Mouse (Mus musculus) kidney, adult 9 months (tissue): Measurements from ENCODE around the gene Il4ra.

Source experiments
- DNase-seq: peaks from one replicate; pipeline ENCODE4 v3.0.0; 2022

Il4ra gene

DNA sequence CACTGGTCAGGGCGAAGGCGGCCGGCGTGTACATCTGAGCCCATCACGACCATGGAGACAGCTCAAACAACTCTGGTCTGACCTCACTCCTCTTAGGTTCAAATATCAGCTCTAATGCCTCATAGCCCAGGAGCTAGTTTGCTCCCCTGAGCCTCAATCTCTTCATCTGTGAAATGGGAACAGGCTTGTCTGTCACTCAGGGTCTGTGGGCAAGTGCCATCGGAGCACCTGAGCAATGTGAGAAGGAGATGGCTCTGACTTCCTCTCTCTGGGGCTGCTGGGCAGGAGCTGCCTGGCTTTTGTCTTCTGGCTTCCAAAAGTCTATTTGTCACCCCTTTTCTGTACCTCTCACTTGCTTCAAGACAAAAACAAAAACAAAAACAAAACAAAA lies 49.4 kb downstream of the Il4ra start:
- no peak for DNase-seq

DNA sequence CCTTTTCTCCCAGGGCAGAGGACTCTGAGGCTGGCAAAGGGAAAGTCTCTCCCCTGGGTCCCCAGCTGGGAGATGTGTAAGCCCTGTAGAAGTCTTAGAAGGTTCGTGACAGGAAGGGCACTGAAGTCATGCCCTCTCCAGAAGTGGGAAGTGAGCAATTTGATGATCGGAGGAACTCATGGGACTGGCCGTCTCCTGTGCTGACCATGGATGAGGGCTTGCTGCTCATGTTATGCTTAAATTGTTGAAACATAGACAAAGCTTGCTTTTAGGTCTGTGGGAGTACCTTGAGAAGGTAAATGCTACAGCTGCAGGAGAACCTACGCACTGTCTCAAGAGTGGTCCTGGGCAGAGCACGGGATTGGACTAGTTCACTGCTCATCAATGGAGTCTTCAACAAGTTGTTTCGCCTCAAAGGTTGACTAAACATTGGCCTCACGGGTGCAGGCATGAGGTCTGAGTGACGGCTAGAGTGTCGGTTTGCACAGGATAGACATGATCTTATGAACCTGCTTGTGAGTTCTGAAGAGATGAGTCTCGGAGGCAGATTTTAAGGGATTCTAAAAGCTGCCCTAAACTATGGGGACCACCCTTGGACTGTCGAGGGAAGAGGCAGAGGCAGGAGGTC lies 50.0 kb downstream of the Il4ra start:
- no peak for DNase-seq

GRCm38 (mm10) chr7:125603185-125603631 lies 51.3 kb downstream of the Il4ra start, which contains the start of gene Il21r:
Il21r (plus strand) TSS chr7:125603429.
- no peak for DNase-seq

- no peak for DNase-seq
These were observed 52.7 kb downstream of the Il4ra start for GRCm38 (mm10) chr7:125604362-125605319.

GRCm38 (mm10) chr7:125605725-125606139 lies 53.8 kb downstream of the Il4ra start:
- DNase-seq, result no peak

DNA sequence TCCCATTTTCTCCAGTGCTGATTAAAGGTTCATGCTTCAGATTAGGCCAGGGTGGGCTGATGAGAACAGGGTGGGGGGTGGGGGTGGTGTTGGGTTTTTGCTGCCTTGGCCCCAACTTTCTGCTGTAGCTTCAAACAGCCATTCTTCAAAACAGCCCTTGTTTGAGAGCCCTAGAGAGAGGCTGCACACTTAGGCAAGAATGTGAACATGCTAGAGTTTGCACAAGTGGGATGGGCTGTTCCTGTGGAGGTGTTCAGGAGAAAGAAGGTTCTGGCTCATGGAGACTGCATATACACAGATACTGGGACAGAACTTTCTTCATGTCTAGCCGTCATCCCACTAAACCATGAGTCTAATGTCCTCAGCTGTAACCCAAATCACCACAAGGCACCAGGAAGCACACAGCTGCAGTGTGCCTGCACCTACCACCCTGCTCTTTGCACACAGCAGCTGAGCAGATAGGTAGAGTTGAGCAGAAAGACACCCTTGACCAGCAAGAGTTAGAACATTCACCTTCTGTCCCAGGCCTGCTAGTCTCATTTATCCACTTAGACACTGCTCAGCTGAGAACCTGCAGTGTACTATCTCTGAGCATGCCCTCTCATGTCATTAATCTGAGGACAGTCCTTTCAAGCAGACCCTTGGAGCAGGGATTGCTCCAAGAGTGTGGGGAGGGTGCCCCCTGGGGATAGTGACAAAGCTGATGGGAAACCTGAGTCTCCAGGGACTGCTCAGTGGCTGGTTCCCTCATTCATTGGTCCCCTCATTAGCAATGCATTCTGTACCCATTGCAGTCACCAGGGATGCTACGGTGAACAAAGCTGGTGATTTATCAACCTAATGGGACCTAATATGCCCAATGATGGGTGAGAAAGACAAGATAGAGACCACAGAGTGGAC lies 54.6 kb downstream of the Il4ra start:
- DNase-seq, result no peak

GRCm38 (mm10) chr7:125607384-125608182 lies 55.7 kb downstream of the Il4ra start:
- DNase-seq, result no peak

- DNase-seq, result no peak
These were observed 56.3 kb downstream of the Il4ra start for GRCm38 (mm10) chr7:125608183-125608688.

DNA sequence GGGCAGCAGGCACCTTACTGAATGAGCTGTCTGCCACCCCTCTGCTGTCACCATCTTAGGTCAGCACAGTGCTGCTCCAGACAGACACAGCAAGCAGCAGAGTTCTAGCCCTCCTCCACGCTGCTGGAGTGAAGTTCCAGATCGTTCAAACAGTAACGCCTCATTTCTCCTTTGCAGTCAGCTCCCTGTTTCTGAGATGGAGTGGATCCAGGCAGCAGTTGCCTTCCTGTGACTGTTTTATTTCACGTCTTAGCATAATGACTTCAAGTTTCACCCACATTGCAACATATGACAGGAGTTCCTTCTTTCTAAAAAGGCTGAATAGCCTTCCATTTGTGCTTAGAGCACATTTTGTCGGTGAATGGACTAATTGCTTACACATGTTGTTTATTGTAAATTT lies 61.7 kb downstream of the Il4ra start:
- no peak for DNase-seq

GRCm38 (mm10) chr7:125615453-125615852 lies 63.5 kb downstream of the Il4ra start:
- DNase-seq, result no peak

DNA sequence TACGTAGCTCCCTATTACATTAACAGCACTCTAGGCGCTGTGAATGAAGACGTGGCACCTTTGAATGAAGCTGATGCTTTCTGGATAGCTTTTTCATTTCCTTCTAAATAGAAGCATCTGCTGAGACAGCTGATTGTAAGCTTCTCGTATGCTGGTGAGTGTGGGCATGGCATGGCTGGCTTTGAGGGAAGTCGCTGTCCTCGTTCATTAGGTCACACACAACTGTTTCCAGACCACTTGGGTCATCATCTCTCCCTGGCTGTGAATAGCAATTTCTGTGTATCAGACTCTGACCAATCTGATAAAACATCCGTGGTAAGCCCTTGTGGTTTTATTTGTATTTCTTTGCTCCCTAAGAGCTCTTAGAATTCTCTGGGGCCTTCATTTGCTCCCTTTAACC lies 66.1 kb downstream of the Il4ra start:
- no peak for DNase-seq

DNA sequence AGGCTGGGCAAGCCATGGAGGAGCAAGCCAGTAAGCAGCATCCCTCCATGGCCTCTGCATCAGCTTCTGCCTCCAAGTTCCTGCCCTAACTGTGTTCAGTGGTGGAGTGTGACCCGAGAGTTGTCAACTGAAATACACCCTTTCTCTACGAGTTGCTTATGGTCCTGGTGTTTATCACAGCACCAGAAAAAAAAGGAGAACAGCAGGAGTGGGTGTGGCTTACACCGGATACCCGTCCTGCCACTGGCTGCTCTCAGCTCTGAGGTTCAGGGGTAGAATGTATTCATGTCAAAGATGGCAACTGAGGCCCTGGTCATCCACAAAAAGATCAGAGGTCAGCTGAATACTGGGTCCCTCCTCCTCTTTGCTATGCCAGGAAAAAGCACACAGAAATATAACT lies 68.2 kb downstream of the Il4ra start:
- DNase-seq, result no peak

DNA sequence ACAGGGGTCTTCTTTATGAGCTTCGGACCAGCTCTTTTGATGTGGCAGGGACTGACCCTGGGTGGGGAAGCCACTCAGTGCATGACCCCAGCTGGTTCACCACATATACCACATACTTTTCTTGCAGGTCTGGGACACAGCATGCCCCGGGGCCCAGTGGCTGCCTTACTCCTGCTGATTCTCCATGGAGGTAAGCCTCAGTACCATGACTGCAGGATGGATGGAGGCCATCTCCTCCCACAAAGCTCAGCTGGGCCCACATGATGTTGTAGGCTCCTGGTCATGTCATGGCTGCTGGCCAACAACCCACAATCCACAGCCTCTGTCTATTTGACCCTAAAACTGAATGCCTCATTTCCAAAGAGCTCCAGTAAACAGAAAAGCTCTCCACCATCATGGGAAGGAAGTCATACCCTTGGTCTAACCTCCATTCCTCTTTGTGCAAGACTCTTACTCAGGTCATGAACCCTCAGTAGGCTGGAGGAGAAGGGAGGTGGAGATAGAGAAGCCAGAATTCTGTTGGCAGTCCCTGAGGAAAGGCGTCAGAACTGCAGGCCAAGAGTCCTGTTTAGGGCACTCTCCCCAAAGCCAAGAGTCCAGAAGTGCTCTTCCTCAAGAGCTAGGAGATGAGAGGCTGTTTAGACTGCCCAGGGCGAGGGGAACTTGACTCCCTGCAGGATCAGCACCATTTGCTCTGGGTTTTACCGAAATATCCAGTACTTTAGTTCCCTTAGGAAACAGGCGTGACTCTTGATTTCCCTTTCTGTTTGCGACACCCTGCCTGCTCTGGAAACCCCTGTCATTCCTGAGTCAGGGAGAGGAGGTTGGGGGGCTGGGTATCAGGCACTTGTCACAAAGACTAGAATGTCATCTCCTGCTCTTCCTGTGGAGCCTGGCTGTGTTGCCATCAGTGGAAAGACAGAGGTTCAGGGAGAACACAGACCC lies 71.1 kb downstream of the Il4ra start:
- no peak for DNase-seq

DNA sequence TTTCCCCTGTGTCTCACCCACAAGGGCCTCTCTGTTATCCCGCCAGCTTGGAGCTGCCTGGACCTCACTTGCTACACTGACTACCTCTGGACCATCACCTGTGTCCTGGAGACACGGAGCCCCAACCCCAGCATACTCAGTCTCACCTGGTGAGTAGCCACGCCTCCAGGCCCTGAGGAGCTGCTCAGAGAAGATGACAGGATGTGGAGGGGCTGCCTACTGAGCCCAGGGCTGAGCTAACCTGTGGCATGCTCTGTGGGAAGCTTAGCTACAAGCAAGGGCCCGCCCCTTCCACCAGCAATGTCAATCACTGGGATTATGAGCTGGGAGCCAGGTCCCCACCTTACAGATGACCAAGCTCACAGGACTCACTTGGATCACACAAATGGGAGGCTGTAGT lies 73.3 kb downstream of the Il4ra start:
- no peak for DNase-seq

- no peak for DNase-seq
These were observed 73.9 kb downstream of the Il4ra start for GRCm38 (mm10) chr7:125625829-125626228.
